17 mouse cellular contexts compared by ENCODE assay signal in genomic region chr14:60129564-60129963, GRCm38 (mm10).
A peak's percentile ranks its signal among the peaks of the same experiment; 100 is the strongest.
DNase-seq lines count a peak whose midpoint lies in the region; ATAC-seq and TF ChIP-seq lines count a peak whose summit lies in the region.
"Had no signal": no experiment of that assay in that cellular context is flagged by ENCODE, and none has a peak within 500 bp of the region (broad histone marks: within the 10 kb centered on the region; RNA-seq: fewer than 3 reads in every experiment).

No protein-coding gene starts in this region.

- peak; percentile 5 for DNase-seq in liver, adult 2 months (ENCODE audit: extremely low read depth, low read depth, low spot score)
- DNase-seq in liver = no peak
- DNase-seq in CD8-positive naive resting alpha-beta T cell, adult 2 months (ENCODE audit: low read depth in 2 of 2, low spot score in 2 of 2) = peak; percentile 80 to 86
- DNase-seq in thymus, postnatal 0 days (ENCODE audit: low spot score) = peak; percentile 88
- DNase-seq in adrenal gland, adult 2 months = no peak
- DNase-seq in retina, postnatal 1 day = no peak
- DNase-seq: cerebellum, adult 18-20 months; heart, postnatal 36 days; kidney, postnatal 36 days; layer of hippocampus, postnatal 36 days; lung, embryonic 14.5 days had no signal

- no peaks in the 10 kb centered on the region for H3K36me3 ChIP-seq in liver, adult 2 months (ENCODE audit: control insufficient read depth, insufficient read depth, low read length)
- H3K36me3 ChIP-seq in hindbrain, embryonic 16.5 days (ENCODE audit: control insufficient read depth, insufficient read depth, low read length) = no peaks in the 10 kb centered on the region
- H3K36me3 ChIP-seq: forebrain, embryonic 12.5 days; intestine, embryonic 15.5 days; limb, embryonic 12.5 days; midbrain, embryonic 12.5 days had no signal

- H3K9ac ChIP-seq in liver, adult 2 months (ENCODE audit: low read depth, low read length) = no peak overlapping the region
- H3K9ac ChIP-seq in hindbrain, embryonic 16.5 days (ENCODE audit: low read depth, low read length) = no peak overlapping the region
- H3K9ac ChIP-seq: forebrain, embryonic 12.5 days; intestine, embryonic 15.5 days; limb, embryonic 12.5 days; lung, embryonic 14.5 days; midbrain, embryonic 12.5 days had no signal

- H3K4me1 ChIP-seq in liver, adult 2 months (ENCODE audit: control insufficient read depth, insufficient read depth, low read length) = no peaks in the 10 kb centered on the region
- no peaks in the 10 kb centered on the region for H3K4me1 ChIP-seq in hindbrain, embryonic 16.5 days (ENCODE audit: control insufficient read depth, insufficient read depth, low read depth, low read length)
- H3K4me1 ChIP-seq: forebrain, embryonic 12.5 days; intestine, embryonic 15.5 days; limb, embryonic 12.5 days; midbrain, embryonic 12.5 days had no signal

- no peak overlapping the region for H3K4me2 ChIP-seq in hindbrain, embryonic 16.5 days (ENCODE audit: low read length)
- H3K4me2 ChIP-seq: forebrain, embryonic 12.5 days; intestine, embryonic 15.5 days; limb, embryonic 12.5 days; lung, embryonic 14.5 days; midbrain, embryonic 12.5 days had no signal

- no peak for TF ChIP-seq POLR2A in liver, adult 2 months (IDR thresholded peaks at IDR 0.05; ENCODE audit: extremely low read depth, insufficient read depth, low read length)

- H3K27me3 ChIP-seq in liver, adult 2 months (ENCODE audit: control insufficient read depth, insufficient read depth, low read length) = no peaks in the 10 kb centered on the region
- no peaks in the 10 kb centered on the region for H3K27me3 ChIP-seq in hindbrain, embryonic 16.5 days (replicated peaks; ENCODE audit: control insufficient read depth, insufficient read depth, low read length)
- H3K27me3 ChIP-seq: forebrain, embryonic 12.5 days; intestine, embryonic 15.5 days; limb, embryonic 12.5 days; midbrain, embryonic 12.5 days had no signal

- H3K79me2 ChIP-seq in liver, adult 2 months (ENCODE audit: control insufficient read depth, insufficient read depth, low read length) = no peaks in the 10 kb centered on the region

- peak; percentile 86 for ATAC-seq in megakaryocyte, adult 5-6 weeks (ENCODE audit: poor library complexity, severe bottlenecking)
- no peak for ATAC-seq in hindbrain, embryonic 16.5 days
- ATAC-seq: intestine, embryonic 15.5 days had no signal

- no peak overlapping the region for H3K27ac ChIP-seq in liver, adult 2 months (replicated peaks; ENCODE audit: insufficient read depth, low read depth, low read length)
- H3K27ac ChIP-seq in hindbrain, embryonic 16.5 days (ENCODE audit: low read depth, low read length) = no peak overlapping the region
- H3K27ac ChIP-seq: forebrain, embryonic 12.5 days; intestine, embryonic 15.5 days; limb, embryonic 12.5 days; midbrain, embryonic 12.5 days had no signal

- H3K4me3 ChIP-seq in liver, adult 2 months (ENCODE audit: insufficient read depth, low read depth, low read length) = no peak overlapping the region
- no peak overlapping the region for H3K4me3 ChIP-seq in hindbrain, embryonic 16.5 days (ENCODE audit: low read length)
- H3K4me3 ChIP-seq: forebrain, embryonic 12.5 days; intestine, embryonic 15.5 days; limb, embryonic 12.5 days; midbrain, embryonic 12.5 days had no signal

- TF ChIP-seq CTCF in liver, adult 2 months (IDR thresholded peaks at IDR 0.05; ENCODE audit: low read depth, low read length) = no peak

- H3K9me3 ChIP-seq in hindbrain, embryonic 16.5 days (ENCODE audit: control insufficient read depth, low read length) = no peaks in the 10 kb centered on the region
- H3K9me3 ChIP-seq: forebrain, embryonic 12.5 days; intestine, embryonic 15.5 days; limb, embryonic 12.5 days; midbrain, embryonic 12.5 days had no signal

- 88% methylated on average over 5 of the region's 5 CpGs for WGBS in liver, adult 2 months
- WGBS in hindbrain, embryonic 16.5 days = 90% methylated on average over 5 of the region's 5 CpGs

Comparison
In these comparisons a context has a peak if more than half of its experiments do, and no peak if none do; other contexts are left out.
1. DNase-seq: peak in liver, adult 2 months (single experiment), CD8-positive naive resting alpha-beta T cell, adult 2 months (2 of 2) and thymus, postnatal 0 days (single experiment); none in liver (single experiment), adrenal gland, adult 2 months (single experiment) and retina, postnatal 1 day (single experiment).